Mouse (Mus musculus): Measurements from ENCODE around the gene 4833439L19Rik.

- TF ChIP-seq MAFK (IDR thresholded peaks at IDR 0.05; ENCODE audit: insufficient read depth, low read depth, low read length) (no peak), CHD2 (IDR thresholded peaks at IDR 0.05; ENCODE audit: low read depth, low read length) (no peak), ZC3H11A (IDR thresholded peaks at IDR 0.05; ENCODE audit: borderline replicate concordance, low read depth, low read length) (no peak)
Observed at GRCm38 (mm10) chr13:54556176-54556575, 9.1 kb downstream of the 4833439L19Rik start.
